Mouse (Mus musculus): ENCODE results near the gene Rnf150. TPM values are rescaled to one million over a fixed set of nuclear protein-coding genes. Genes with fewer than 3 reads are reported as not detected.

Rnf150 gene
- polyA plus RNA-seq, 1 experiment = 1.7 TPM

GRCm38 (mm10) chr8:82865239-82865638 lies 2.1 kb downstream of the Rnf150 start:
- peaks cover 4% of the 10 kb centered on the region for H3K27me3 ChIP-seq (ENCODE audit: control insufficient read depth, insufficient read depth, low read length)
- DNase-seq (ENCODE audit: low read depth in 1 of 2, low spot score in 2 of 2) = no peak
- H3K36me3 ChIP-seq (ENCODE audit: control insufficient read depth, insufficient read depth, low read length) = no peaks in the 10 kb centered on the region
- TF ChIP-seq CTCF (IDR thresholded peaks at IDR 0.05; ENCODE audit: extremely low read depth, insufficient read depth, insufficient read length, insufficient replicate concordance) (no peak), POLR2A (IDR thresholded peaks at IDR 0.05; ENCODE audit: low read depth, low read length) (no peak)
- H3K4me3 ChIP-seq (ENCODE audit: extremely low read depth, insufficient read depth, insufficient read length) = no peak overlapping the region
- 55% methylated on average over 5 of the region's 5 CpGs for WGBS
- H3K27ac ChIP-seq (ENCODE audit: insufficient read depth, low read length) = no peak overlapping the region
- H3K4me1 ChIP-seq (ENCODE audit: control insufficient read depth, insufficient read depth, insufficient read length) = no peaks in the 10 kb centered on the region; the same call in 1 of the 2 replicates

GRCm38 (mm10) chr8:82866251-82866650 lies 3.1 kb downstream of the Rnf150 start:
- WGBS = 73% methylated on average over 1 of the region's 1 CpGs

GRCm38 (mm10) chr8:82870840-82871490 lies 7.8 kb downstream of the Rnf150 start:
- H3K4me1 ChIP-seq (ENCODE audit: control insufficient read depth, insufficient read depth, insufficient read length) = peaks cover 10% of the 10 kb centered on the region; the same call in 1 of the 2 replicates
- H3K4me3 ChIP-seq (ENCODE audit: extremely low read depth, insufficient read depth, insufficient read length) = no peak overlapping the region
- no peak for TF ChIP-seq POLR2A (IDR thresholded peaks at IDR 0.05; ENCODE audit: low read depth, low read length)
- no peak for TF ChIP-seq CTCF (IDR thresholded peaks at IDR 0.05; ENCODE audit: extremely low read depth, insufficient read depth, insufficient read length, insufficient replicate concordance)
- H3K27ac ChIP-seq (ENCODE audit: insufficient read depth, low read length) = no peak overlapping the region
- no peaks in the 10 kb centered on the region for H3K27me3 ChIP-seq (ENCODE audit: control insufficient read depth, insufficient read depth, low read length)
- WGBS = 88% methylated on average over 4 of the region's 4 CpGs
- H3K36me3 ChIP-seq (ENCODE audit: control insufficient read depth, insufficient read depth, low read length) = no peaks in the 10 kb centered on the region
- no peak for DNase-seq (ENCODE audit: low read depth in 1 of 2, low spot score in 2 of 2)

More at GRCm38 (mm10) chr8:82866251-82866650, 3.1 kb downstream of the Rnf150 start:
- H3K4me3 ChIP-seq (ENCODE audit: extremely low read depth, insufficient read depth, insufficient read length) = no peak overlapping the region
- H3K4me1 ChIP-seq (ENCODE audit: control insufficient read depth, insufficient read depth, insufficient read length) = no peaks in the 10 kb centered on the region; the same call in 1 of the 2 replicates
- H3K36me3 ChIP-seq (ENCODE audit: control insufficient read depth, insufficient read depth, low read length) = no peaks in the 10 kb centered on the region
- no peak for TF ChIP-seq POLR2A (IDR thresholded peaks at IDR 0.05; ENCODE audit: low read depth, low read length)
- TF ChIP-seq CTCF (IDR thresholded peaks at IDR 0.05; ENCODE audit: extremely low read depth, insufficient read depth, insufficient read length, insufficient replicate concordance) = no peak
- H3K27me3 ChIP-seq (ENCODE audit: control insufficient read depth, insufficient read depth, low read length) = peaks cover 4% of the 10 kb centered on the region
- H3K27ac ChIP-seq (ENCODE audit: insufficient read depth, low read length) = no peak overlapping the region
- DNase-seq (ENCODE audit: low read depth in 1 of 2, low spot score in 2 of 2) = no peak

DNA sequence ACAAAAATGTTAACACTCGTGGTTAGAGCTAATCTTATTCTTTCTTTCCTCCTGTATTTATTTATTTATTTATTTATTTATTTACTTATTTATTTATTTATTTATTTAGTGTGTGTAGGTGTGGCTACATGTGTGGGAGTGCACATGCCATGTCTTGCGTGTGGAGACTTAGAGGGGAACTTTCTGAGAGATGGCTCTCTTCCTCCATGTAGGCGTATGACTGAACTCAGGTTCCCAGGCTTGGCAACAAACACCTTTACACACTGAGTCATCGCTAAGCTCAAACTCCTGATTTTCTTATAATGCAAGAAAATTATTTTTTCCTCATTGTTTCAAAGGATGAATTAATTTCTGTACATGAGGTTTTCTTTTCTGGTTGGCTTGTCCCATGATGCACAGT lies 8.8 kb downstream of the Rnf150 start:
- peaks cover 10% of the 10 kb centered on the region; the same call in 1 of the 2 replicates for H3K4me1 ChIP-seq (ENCODE audit: control insufficient read depth, insufficient read depth, insufficient read length)
- TF ChIP-seq CTCF (IDR thresholded peaks at IDR 0.05; ENCODE audit: extremely low read depth, insufficient read depth, insufficient read length, insufficient replicate concordance) = no peak
- no peak for TF ChIP-seq POLR2A (IDR thresholded peaks at IDR 0.05; ENCODE audit: low read depth, low read length)
- no peaks in the 10 kb centered on the region for H3K36me3 ChIP-seq (ENCODE audit: control insufficient read depth, insufficient read depth, low read length)
- no peak overlapping the region for H3K27ac ChIP-seq (ENCODE audit: insufficient read depth, low read length)
- H3K27me3 ChIP-seq (ENCODE audit: control insufficient read depth, insufficient read depth, low read length) = no peaks in the 10 kb centered on the region
- H3K4me3 ChIP-seq (ENCODE audit: extremely low read depth, insufficient read depth, insufficient read length) = no peak overlapping the region
- DNase-seq (ENCODE audit: low read depth in 1 of 2, low spot score in 2 of 2) = no peak
- WGBS = 81% methylated on average over 4 of the region's 4 CpGs

- no peaks in the 10 kb centered on the region for H3K27me3 ChIP-seq (ENCODE audit: control insufficient read depth, insufficient read depth, low read length)
- DNase-seq (ENCODE audit: low read depth in 1 of 2, low spot score in 2 of 2) = no peak
- H3K36me3 ChIP-seq (ENCODE audit: control insufficient read depth, insufficient read depth, low read length) = no peaks in the 10 kb centered on the region
- TF ChIP-seq POLR2A (IDR thresholded peaks at IDR 0.05; ENCODE audit: low read depth, low read length) (no peak), CTCF (IDR thresholded peaks at IDR 0.05; ENCODE audit: extremely low read depth, insufficient read depth, insufficient read length, insufficient replicate concordance) (no peak)
- WGBS = 13% methylated on average over 2 of the region's 2 CpGs
- H3K4me1 ChIP-seq (ENCODE audit: control insufficient read depth, insufficient read depth, insufficient read length) = peaks cover 10% of the 10 kb centered on the region; the same call in 1 of the 2 replicates
- no peak overlapping the region for H3K4me3 ChIP-seq (ENCODE audit: extremely low read depth, insufficient read depth, insufficient read length)
- no peak overlapping the region for H3K27ac ChIP-seq (ENCODE audit: insufficient read depth, low read length)
These were observed 10.9 kb downstream of the Rnf150 start for GRCm38 (mm10) chr8:82874102-82874501.

DNA sequence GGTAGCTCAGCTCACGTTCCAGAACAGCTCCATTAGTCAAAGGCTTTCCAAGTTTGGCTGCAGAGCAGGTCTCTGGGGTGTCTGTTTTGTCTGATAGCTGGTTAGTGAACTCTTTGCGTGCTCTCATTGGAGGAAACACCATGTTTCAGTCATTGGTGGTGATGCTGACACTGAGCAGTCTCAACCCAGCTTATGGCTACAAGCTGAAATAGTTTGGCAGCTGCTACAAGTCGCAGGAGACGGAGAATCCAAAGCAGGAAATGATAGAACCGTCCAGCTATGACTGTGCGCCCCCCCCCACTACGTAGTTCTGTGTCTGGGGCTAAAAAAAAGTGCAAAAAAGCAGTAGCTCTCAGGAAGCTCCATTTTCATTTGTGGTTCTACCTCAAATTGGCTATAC lies 12.0 kb downstream of the Rnf150 start:
- Histone ChIP-seq H3K4me1 (ENCODE audit: control insufficient read depth, insufficient read depth, insufficient read length) (peaks cover 10% of the 10 kb centered on the region; the same call in 1 of the 2 replicates), H3K4me3 (ENCODE audit: extremely low read depth, insufficient read depth, insufficient read length) (no peak overlapping the region), H3K36me3 (ENCODE audit: control insufficient read depth, insufficient read depth, low read length) (no peaks in the 10 kb centered on the region), H3K27ac (ENCODE audit: insufficient read depth, low read length) (no peak overlapping the region), H3K27me3 (ENCODE audit: control insufficient read depth, insufficient read depth, low read length) (no peaks in the 10 kb centered on the region)
- TF ChIP-seq CTCF (IDR thresholded peaks at IDR 0.05; ENCODE audit: extremely low read depth, insufficient read depth, insufficient read length, insufficient replicate concordance) = no peak
- TF ChIP-seq POLR2A (IDR thresholded peaks at IDR 0.05; ENCODE audit: low read depth, low read length) = no peak
- no peak for DNase-seq (ENCODE audit: low read depth in 1 of 2, low spot score in 2 of 2)
- WGBS = 13% methylated on average over 7 of the region's 7 CpGs

DNA sequence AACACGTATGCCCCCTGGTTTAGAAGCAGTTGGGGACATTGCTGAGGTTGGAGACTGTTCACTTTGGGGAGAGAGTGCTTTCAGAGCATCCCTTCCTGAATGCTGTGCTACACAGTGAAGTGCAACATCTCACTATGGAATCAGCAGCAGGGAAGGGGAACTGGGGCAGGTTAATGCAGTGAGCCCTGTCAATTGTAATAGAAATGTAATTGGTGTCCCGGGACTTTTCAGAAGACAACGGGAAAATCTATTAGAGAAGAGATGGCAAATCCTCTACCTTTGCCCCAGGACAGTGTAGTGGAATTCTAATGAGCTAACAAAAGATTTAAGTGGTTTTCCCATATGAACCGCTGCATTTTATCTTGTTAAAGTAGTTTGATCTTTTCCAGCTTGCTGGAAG lies 21.3 kb downstream of the Rnf150 start:
- TF ChIP-seq POLR2A (IDR thresholded peaks at IDR 0.05; ENCODE audit: low read depth, low read length) (no peak), CTCF (IDR thresholded peaks at IDR 0.05; ENCODE audit: extremely low read depth, insufficient read depth, insufficient read length, insufficient replicate concordance) (no peak)
- Histone ChIP-seq H3K27me3 (ENCODE audit: control insufficient read depth, insufficient read depth, low read length) (no peaks in the 10 kb centered on the region), H3K27ac (ENCODE audit: insufficient read depth, low read length) (no peak overlapping the region), H3K4me1 (ENCODE audit: control insufficient read depth, insufficient read depth, insufficient read length) (no peaks in the 10 kb centered on the region), H3K4me3 (ENCODE audit: extremely low read depth, insufficient read depth, insufficient read length) (no peak overlapping the region), H3K36me3 (ENCODE audit: control insufficient read depth, insufficient read depth, low read length) (no peaks in the 10 kb centered on the region)
- DNase-seq (ENCODE audit: low read depth in 1 of 2, low spot score in 2 of 2) = no peak
- 83% methylated on average over 4 of the region's 4 CpGs for WGBS

Data from spleen, adult 2 months (tissue).